Mouse (Mus musculus) G1E (cell line): ENCODE results near the gene Tmem179. TPM values are rescaled to one million over a fixed set of nuclear protein-coding genes. Genes with fewer than 3 reads are reported as not detected.
A peak's percentile ranks its signal among the peaks of the same experiment; 100 is the strongest.

ENCODE experiments used
- ATAC-seq: 2 replicates; pipeline ENCODE4 v1.8.0; 2016; ENCODE audit warnings: mild to moderate bottlenecking; ENCODE audit not compliant: insufficient number of reproducible peaks, poor library complexity, low FRiP score, severe bottlenecking; ENCODE audit errors: extremely low read depth
- DNase-seq: peaks from one replicate; pipeline ENCODE4 v3.0.0; 2012; ENCODE audit warnings: low spot score
- H3K27me3 ChIP-seq: 2 replicates; pipeline ENCODE4 v1.6.1; 2012; ENCODE audit warnings: mild to moderate bottlenecking, low read length, inconsistent platforms; ENCODE audit not compliant: insufficient read depth
- H3K36me3 ChIP-seq: replicated peaks from 2 replicates; pipeline ENCODE3; 2012; ENCODE audit warnings: mild to moderate bottlenecking, inconsistent platforms
- H3K4me1 ChIP-seq: 2 replicates; pipeline ENCODE4 v1.6.1; 2012; ENCODE audit warnings: low read depth, low read length, inconsistent platforms, mixed read lengths; ENCODE audit not compliant: insufficient read depth
- H3K4me3 ChIP-seq: 2 replicates; pipeline ENCODE4 v1.5.1; 2012; ENCODE audit warnings: low read depth, mild to moderate bottlenecking, inconsistent platforms, low read length, moderate library complexity, mixed read lengths
- H3K9me3 ChIP-seq: replicated peaks from 2 replicates; pipeline ENCODE4 v1.6.1; 2012; ENCODE audit warnings: inconsistent platforms
- CTCF ChIP-seq: IDR thresholded peaks from 2 replicates; pipeline ENCODE4 v1.5.1; 2012; ENCODE audit warnings: low read depth, low read length, inconsistent platforms, mixed read lengths
- GATA1 ChIP-seq: IDR thresholded peaks from 2 replicates; pipeline ENCODE4 v1.6.1; 2012; ENCODE audit warnings: borderline replicate concordance, low read length, inconsistent platforms, mixed read lengths
- GATA2 ChIP-seq: IDR thresholded peaks from 2 replicates; pipeline ENCODE4 v1.6.1; 2012; ENCODE audit warnings: low read depth, low read length, inconsistent platforms, borderline replicate concordance
- POLR2AphosphoS5 ChIP-seq: IDR thresholded peaks from 2 replicates; pipeline ENCODE4 v1.6.1; 2012; ENCODE audit warnings: low read depth, low read length, inconsistent platforms; ENCODE audit not compliant: insufficient replicate concordance
- TAL1 ChIP-seq: conservative IDR thresholded peaks from 2 replicates; pipeline ENCODE4 v1.6.1; 2012; ENCODE audit warnings: low read depth, low read length, inconsistent platforms, mixed read lengths
- polyA plus RNA-seq: library from polyadenylated mRNA; stranded (reverse); fragments of >175 nt; gene quantifications from 2 replicates; pipeline ENCODE4 v1.2.3, GENCODE M21; 2012
- total RNA-seq, 2 experiments: library from RNA; stranded (forward) in 1 of 2; stranded (reverse) in 1 of 2; fragments of 200-1000 nt in 1 of 2; fragments of >200 nt in 1 of 2; fragmentation: Nextera tagmentation in 1 of 2; gene quantifications; 2 replicates each; pipeline ENCODE4 v1.2.3; 2014 to 2017

The Tmem179 gene
- total and polyA plus RNA-seq, 3 experiments: 0.02 TPM; not detected in 2

GRCm38 (mm10) chr12:112559231-112559630 is 42.7 kb upstream of the Tmem179 start:
- peaks cover 2% of the 10 kb centered on the region; the same call in 1 of the 2 replicates for H3K4me1 ChIP-seq
- no peak overlapping the region for H3K4me3 ChIP-seq
- H3K27me3 ChIP-seq: peaks cover 30% of the 10 kb centered on the region
- no peaks in the 10 kb centered on the region for H3K36me3 ChIP-seq
- no peaks in the 10 kb centered on the region for H3K9me3 ChIP-seq
- no peak for ATAC-seq
- TF ChIP-seq GATA1: no peak
- TF ChIP-seq POLR2AphosphoS5: no peak
- TF ChIP-seq GATA2: no peak
- DNase-seq: no peak

DNA sequence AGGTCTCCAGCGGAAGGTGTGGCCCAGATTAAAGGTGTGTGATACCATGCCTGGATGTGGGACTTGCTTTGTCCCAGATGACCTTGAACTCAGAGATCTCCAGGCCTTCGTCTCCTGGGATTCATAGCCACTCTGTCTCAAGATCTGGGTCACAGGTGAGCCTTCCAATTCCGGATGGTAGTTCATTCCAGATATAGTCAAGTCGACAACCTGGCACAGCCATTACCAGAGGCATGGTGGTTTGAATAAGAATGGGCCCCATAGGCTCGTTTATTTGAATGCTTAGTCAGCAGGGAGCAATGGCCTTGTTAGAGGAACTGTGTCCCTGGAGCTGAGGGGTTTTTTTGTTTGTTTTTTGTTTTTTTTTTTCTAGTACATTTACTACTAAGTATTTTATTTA is 40.7 kb upstream of the Tmem179 start:
- no peaks in the 10 kb centered on the region for H3K36me3 ChIP-seq
- peaks cover 43% of the 10 kb centered on the region for H3K27me3 ChIP-seq
- H3K4me1 ChIP-seq: no peaks in the 10 kb centered on the region
- ATAC-seq (no peak), DNase-seq (no peak)
- no peak overlapping the region for H3K4me3 ChIP-seq
- H3K9me3 ChIP-seq: no peaks in the 10 kb centered on the region
- TF ChIP-seq CTCF: no peak

DNA sequence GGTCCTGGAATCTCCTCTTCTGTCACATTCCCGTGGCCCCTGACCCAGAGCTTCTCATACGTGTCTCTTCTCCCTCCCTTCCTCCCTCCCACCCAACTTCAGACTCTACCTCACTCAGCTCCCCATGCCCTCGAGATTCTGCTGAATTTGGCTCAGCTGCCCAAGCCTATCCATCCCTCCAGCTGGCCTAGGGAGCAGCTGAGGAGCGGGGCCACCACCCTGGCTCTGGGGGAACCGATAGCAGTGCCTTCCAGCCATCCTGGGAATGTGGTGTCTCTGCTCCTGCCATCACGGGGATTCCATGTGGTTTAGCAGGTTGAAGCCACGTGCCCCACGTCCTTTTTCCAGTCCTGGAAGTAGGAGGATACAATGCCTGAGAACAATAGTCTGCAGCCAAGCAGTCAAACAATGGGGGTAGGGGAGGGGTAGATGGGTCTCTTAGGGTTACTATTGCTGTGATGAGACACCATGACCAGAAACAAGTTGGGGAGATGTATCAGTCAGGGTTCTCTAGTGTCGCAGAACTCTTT is 40.0 kb upstream of the Tmem179 start:
- Histone ChIP-seq H3K27me3 (peaks cover 38% of the 10 kb centered on the region), H3K4me3 (no peak overlapping the region), H3K4me1 (no peaks in the 10 kb centered on the region), H3K36me3 (no peaks in the 10 kb centered on the region), H3K9me3 (no peaks in the 10 kb centered on the region)
- TF ChIP-seq GATA1: no peak
- TF ChIP-seq TAL1: no peak
- no peak for TF ChIP-seq CTCF
- no peak for TF ChIP-seq POLR2AphosphoS5
- no peak for TF ChIP-seq GATA2
- ATAC-seq (no peak), DNase-seq (no peak)

- TF ChIP-seq TAL1 (no peak), CTCF (no peak), GATA2 (no peak), POLR2AphosphoS5 (no peak), GATA1 (no peak)
- Histone ChIP-seq H3K9me3 (no peaks in the 10 kb centered on the region), H3K4me1 (no peaks in the 10 kb centered on the region), H3K27me3 (peaks cover 41% of the 10 kb centered on the region), H3K4me3 (no peak overlapping the region), H3K36me3 (no peaks in the 10 kb centered on the region)
- DNase-seq (no peak), ATAC-seq (no peak)
Observed at GRCm38 (mm10) chr12:112554900-112555299, 38.4 kb upstream of the Tmem179 start.

DNA sequence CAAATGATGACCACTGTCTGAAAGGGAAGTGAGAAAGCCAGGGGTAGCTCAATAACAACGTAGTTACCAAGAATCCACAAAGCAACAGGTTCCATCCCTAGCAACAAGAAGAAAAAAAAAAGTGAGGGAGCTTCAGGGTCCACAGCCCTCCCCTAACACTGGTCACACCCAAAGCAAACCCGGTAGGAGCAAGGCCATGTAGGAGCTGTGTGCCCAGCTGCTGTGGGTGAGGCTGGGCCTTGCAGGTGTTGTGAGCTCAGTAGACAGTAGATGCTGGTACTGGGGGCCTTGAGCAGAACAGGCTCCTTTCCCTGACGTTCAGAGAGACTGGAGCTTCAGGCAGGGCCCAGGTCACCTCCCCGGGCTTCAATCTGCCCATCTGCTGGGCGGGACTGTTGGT is 36.0 kb upstream of the Tmem179 start:
- ATAC-seq (no peak), DNase-seq (no peak)
- H3K4me3 ChIP-seq: no peak overlapping the region
- H3K9me3 ChIP-seq: no peaks in the 10 kb centered on the region
- H3K4me1 ChIP-seq: no peaks in the 10 kb centered on the region
- H3K36me3 ChIP-seq: no peaks in the 10 kb centered on the region
- no peak for TF ChIP-seq POLR2AphosphoS5
- no peak for TF ChIP-seq TAL1
- TF ChIP-seq GATA1: no peak
- no peak for TF ChIP-seq CTCF
- no peak for TF ChIP-seq GATA2
- H3K27me3 ChIP-seq: peaks cover 31% of the 10 kb centered on the region

DNA sequence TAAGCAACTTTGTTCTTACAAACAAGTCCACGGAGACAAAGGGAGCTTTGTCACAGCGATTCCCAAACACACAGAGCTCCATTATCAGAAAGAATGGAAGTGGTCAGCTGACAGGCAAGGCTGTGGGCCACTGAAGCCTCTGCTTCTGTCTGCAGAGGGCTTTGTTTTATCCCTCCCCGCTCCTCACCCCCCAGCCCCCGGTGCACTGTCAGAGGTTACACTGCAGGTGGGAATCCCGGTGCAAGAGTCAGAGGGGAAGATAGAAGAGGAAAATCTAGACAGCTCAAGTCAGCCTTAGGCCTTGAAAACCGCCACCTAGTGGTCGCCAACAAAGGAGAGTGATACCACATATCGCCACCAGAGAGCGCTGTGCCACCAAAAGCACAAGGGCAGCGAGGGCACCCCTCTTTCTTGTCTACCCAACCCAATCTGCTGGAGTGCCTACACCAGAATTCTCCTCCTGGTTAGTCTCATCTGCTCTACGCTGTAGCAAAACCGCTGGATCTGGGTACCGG is 35.4 kb upstream of the Tmem179 start:
- no peaks in the 10 kb centered on the region for H3K4me1 ChIP-seq
- no peaks in the 10 kb centered on the region for H3K36me3 ChIP-seq
- H3K4me3 ChIP-seq: no peak overlapping the region
- ATAC-seq (peak; percentile 76), DNase-seq (peak; percentile 73)
- no peaks in the 10 kb centered on the region for H3K9me3 ChIP-seq
- TF ChIP-seq CTCF (peak; percentile 100), GATA2 (no peak)
- H3K27me3 ChIP-seq: peaks cover 31% of the 10 kb centered on the region

DNA sequence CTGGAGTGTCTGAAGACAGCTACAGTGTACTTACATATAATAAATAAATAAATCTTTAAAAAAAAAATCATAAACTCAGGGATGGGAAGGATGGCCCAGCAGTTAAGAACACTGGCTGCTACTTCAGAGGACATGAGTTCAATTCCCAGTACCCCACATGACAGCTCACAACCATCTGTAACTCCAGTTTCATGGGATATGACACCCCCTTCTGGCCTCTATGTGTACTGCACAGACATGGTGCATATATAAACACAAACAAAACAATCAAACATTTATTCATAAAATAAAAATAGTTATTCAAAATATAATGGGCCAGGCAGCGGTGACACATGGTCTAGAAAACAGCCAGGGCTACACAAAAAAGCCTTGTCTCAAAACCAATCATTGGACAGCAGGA is 32.7 kb upstream of the Tmem179 start:
- no peaks in the 10 kb centered on the region; the same call in 1 of the 2 replicates for H3K9me3 ChIP-seq
- peaks cover 21% of the 10 kb centered on the region for H3K27me3 ChIP-seq
- TF ChIP-seq GATA1: no peak
- no peak for TF ChIP-seq CTCF
- TF ChIP-seq POLR2AphosphoS5: no peak
- TF ChIP-seq GATA2: no peak
- no peak for TF ChIP-seq TAL1
- DNase-seq: no peak
- no peak overlapping the region for H3K4me3 ChIP-seq
- no peak for ATAC-seq
- no peaks in the 10 kb centered on the region for H3K36me3 ChIP-seq
- no peaks in the 10 kb centered on the region for H3K4me1 ChIP-seq
